Mouse (Mus musculus) liver, embryonic 11.5 days (tissue): Measurements from ENCODE around the gene Mark3. TPM values are rescaled to one million over a fixed set of nuclear protein-coding genes. Genes with fewer than 3 reads are reported as not detected.

Source experiments
- ATAC-seq: fragments of 200-750 bp; cut with Nextera tagmentation; replicated peaks from 2 replicates; pipeline ENCODE4 v1.8.0; 2017; ENCODE audit warnings: moderate number of reproducible peaks, mild to moderate bottlenecking, moderate TSS enrichment, moderate library complexity; ENCODE audit not compliant: low FRiP score
- DNase-seq: peaks from one replicate; pipeline ENCODE4 v3.0.0-alpha.2; 2017; ENCODE audit warnings: low spot score
- H3K27ac ChIP-seq: fragments of 300-500 bp; sonication (generic); 2 replicates; pipeline ENCODE4 v1.5.1; 2014; ENCODE audit warnings: mild to moderate bottlenecking, low read depth, low read length, control low read depth
- H3K27me3 ChIP-seq: fragments of 300-500 bp; sonication (generic); replicated peaks from 2 replicates; pipeline ENCODE4 v1.6.1; 2014; ENCODE audit warnings: low read length, mixed read lengths; ENCODE audit not compliant: control insufficient read depth, insufficient read depth
- H3K36me3 ChIP-seq: fragments of 300-500 bp; sonication (generic); 2 replicates; pipeline ENCODE4 v1.6.1; 2014; ENCODE audit warnings: mild to moderate bottlenecking, low read length, moderate library complexity, mixed read lengths; ENCODE audit not compliant: control insufficient read depth, insufficient read depth
- H3K4me1 ChIP-seq: fragments of 300-500 bp; sonication (generic); replicated peaks from 2 replicates; pipeline ENCODE4 v1.6.1; 2014; ENCODE audit warnings: low read length, mixed read lengths; ENCODE audit not compliant: control insufficient read depth, insufficient read depth
- H3K4me2 ChIP-seq: fragments of 300-500 bp; sonication (generic); 2 replicates; pipeline ENCODE4 v1.6.1; 2014; ENCODE audit warnings: mild to moderate bottlenecking, control low read depth, moderate library complexity
- H3K4me3 ChIP-seq: fragments of 300-500 bp; sonication (generic); 2 replicates; pipeline ENCODE4 v1.5.1; 2014; ENCODE audit warnings: low read depth, low read length, control low read depth
- H3K9ac ChIP-seq: fragments of 300-500 bp; sonication (generic); 2 replicates; pipeline ENCODE4 v1.6.1; 2014; ENCODE audit warnings: low read depth, low read length, control low read depth
- H3K9me3 ChIP-seq: fragments of 300-500 bp; sonication (generic); 2 replicates; pipeline ENCODE4 v1.6.1; 2016; ENCODE audit warnings: low read length, inconsistent platforms, mixed read lengths; ENCODE audit not compliant: control insufficient read depth
- WGBS: fragments of 180-500 bp; shearing (Covaris S2); extraction: QIAGEN DNeasy Blood & Tissue Kit; methylation state at CpG from one replicate; pipeline ENCODE4 v1.1.7; 2014; 5-methylcytosine and 5-hydroxymethylcytosine counted together
- polyA plus RNA-seq: library from polyadenylated mRNA; unstranded; fragments of >200 nt; fragmentation: Nextera tagmentation; extraction: Ambion mirVana; gene quantifications from 2 replicates; pipeline ENCODE4 v1.2.1, GENCODE M21; 2014

Gene Mark3
- polyA plus RNA-seq, 1 experiment from 2014 or later = 38.6 TPM

GRCm38 (mm10) chr12:111664144-111664634 lies 89.9 kb downstream of the Mark3 start:
- Histone ChIP-seq H3K9ac (no peak overlapping the region), H3K36me3 (peaks cover 5% of the 10 kb centered on the region; the same call in 1 of the 2 replicates), H3K27me3 (no peaks in the 10 kb centered on the region), H3K4me1 (peaks cover 20% of the 10 kb centered on the region), H3K4me2 (no peak overlapping the region), H3K27ac (peak overlapping the region; percentile 71), H3K4me3 (no peak overlapping the region), H3K9me3 (no peaks in the 10 kb centered on the region)
- WGBS = 59% methylated on average over 6 of the region's 6 CpGs
- DNase-seq = no peak
- ATAC-seq = no peak

GRCm38 (mm10) chr12:111665041-111665880 lies 90.9 kb downstream of the Mark3 start:
- Histone ChIP-seq H3K4me2 (no peak overlapping the region), H3K9ac (no peak overlapping the region), H3K9me3 (no peaks in the 10 kb centered on the region), H3K27me3 (peaks cover 4% of the 10 kb centered on the region), H3K4me3 (no peak overlapping the region), H3K27ac (no peak overlapping the region), H3K36me3 (peaks cover 5% of the 10 kb centered on the region; the same call in 1 of the 2 replicates), H3K4me1 (peaks cover 22% of the 10 kb centered on the region)
- ATAC-seq (no peak), DNase-seq (no peak)
- WGBS = 82% methylated on average over 13 of the region's 13 CpGs

GRCm38 (mm10) chr12:111666380-111666779 lies 92.1 kb downstream of the Mark3 start:
- no peak overlapping the region for H3K9ac ChIP-seq
- WGBS = 72% methylated on average over 13 of the region's 13 CpGs
- H3K27ac ChIP-seq = no peak overlapping the region
- ATAC-seq = no peak
- no peak for DNase-seq
- 0 out of 2 replicates have a peak, but pooled peaks cover 5% of the 10 kb centered on the region for H3K36me3 ChIP-seq
- H3K9me3 ChIP-seq = no peaks in the 10 kb centered on the region
- no peak overlapping the region for H3K4me2 ChIP-seq
- peaks cover 15% of the 10 kb centered on the region for H3K27me3 ChIP-seq
- no peak overlapping the region for H3K4me3 ChIP-seq
- H3K4me1 ChIP-seq = peaks cover 33% of the 10 kb centered on the region

GRCm38 (mm10) chr12:111667421-111667820 lies 93.1 kb downstream of the Mark3 start:
- H3K27ac ChIP-seq = no peak overlapping the region
- H3K27me3 ChIP-seq = peaks cover 25% of the 10 kb centered on the region
- WGBS = 83% methylated on average over 5 of the region's 5 CpGs
- H3K4me3 ChIP-seq = no peak overlapping the region
- no peak overlapping the region for H3K4me2 ChIP-seq
- DNase-seq = no peak
- H3K9me3 ChIP-seq = no peaks in the 10 kb centered on the region
- peaks cover 41% of the 10 kb centered on the region for H3K4me1 ChIP-seq
- no peaks in the 10 kb centered on the region for H3K36me3 ChIP-seq
- ATAC-seq = no peak
- H3K9ac ChIP-seq = no peak overlapping the region

- peak overlapping the region; percentile 60 for H3K4me2 ChIP-seq
- DNase-seq = peak; percentile 89
- peak overlapping the region; percentile 22 for H3K4me3 ChIP-seq
- H3K27ac ChIP-seq = peak overlapping the region; percentile 58
- ATAC-seq = peak; percentile 69
- no peaks in the 10 kb centered on the region for H3K9me3 ChIP-seq
- peaks cover 36% of the 10 kb centered on the region for H3K27me3 ChIP-seq
- no peaks in the 10 kb centered on the region for H3K36me3 ChIP-seq
- H3K4me1 ChIP-seq = peaks cover 40% of the 10 kb centered on the region
- WGBS = 4% methylated on average over 8 of the region's 8 CpGs
- peak overlapping the region; percentile 62 for H3K9ac ChIP-seq
Measured at GRCm38 (mm10) chr12:111668457-111668912, 94.2 kb downstream of the Mark3 start.

- peak overlapping the region; percentile 62 for H3K9ac ChIP-seq
- peak overlapping the region; percentile 22; the same call in 1 of the 2 replicates for H3K4me3 ChIP-seq
- peak overlapping the region; percentile 60 for H3K4me2 ChIP-seq
- H3K36me3 ChIP-seq = no peaks in the 10 kb centered on the region
- no peaks in the 10 kb centered on the region for H3K9me3 ChIP-seq
- peaks cover 34% of the 10 kb centered on the region for H3K4me1 ChIP-seq
- H3K27ac ChIP-seq = peak overlapping the region; percentile 58
- DNase-seq (no peak), ATAC-seq (no peak)
- peaks cover 43% of the 10 kb centered on the region for H3K27me3 ChIP-seq
- 62% methylated on average over 23 of the region's 23 CpGs for whole genome bisulfite sequencing
Measured at GRCm38 (mm10) chr12:111669000-111669788, 94.9 kb downstream of the Mark3 start.

- Histone ChIP-seq H3K4me3 (no peak overlapping the region), H3K27me3 (peaks cover 46% of the 10 kb centered on the region), H3K4me1 (peaks cover 34% of the 10 kb centered on the region), H3K9me3 (no peaks in the 10 kb centered on the region), H3K4me2 (no peak overlapping the region; the same call in none of the 2 replicates), H3K9ac (no peak overlapping the region), H3K27ac (no peak overlapping the region), H3K36me3 (no peaks in the 10 kb centered on the region)
- 49% methylated on average over 8 of the region's 8 CpGs for WGBS
- no peak for DNase-seq
- ATAC-seq = no peak
Measured at GRCm38 (mm10) chr12:111669961-111670360, 95.6 kb downstream of the Mark3 start.

GRCm38 (mm10) chr12:111670371-111670971 lies 96.1 kb downstream of the Mark3 start:
- H3K27me3 ChIP-seq = peaks cover 46% of the 10 kb centered on the region
- 10% methylated on average over 28 of the region's 29 CpGs for WGBS
- DNase-seq (no peak), ATAC-seq (no peak)
- no peak overlapping the region for H3K9ac ChIP-seq
- peak overlapping the region; percentile 56 for H3K4me3 ChIP-seq
- peak overlapping the region; percentile 80 for H3K4me2 ChIP-seq
- H3K4me1 ChIP-seq = peaks cover 34% of the 10 kb centered on the region
- H3K27ac ChIP-seq = no peak overlapping the region
- H3K36me3 ChIP-seq = no peaks in the 10 kb centered on the region
- H3K9me3 ChIP-seq = no peaks in the 10 kb centered on the region
